Mouse (Mus musculus): ENCODE data around the gene Slc38a6.

The Slc38a6 gene

GRCm38 (mm10) chr12:73355084-73355775 is 68.7 kb downstream of the Slc38a6 start:
- no peak for DNase-seq (ENCODE audit: low read depth, low spot score)

DNA sequence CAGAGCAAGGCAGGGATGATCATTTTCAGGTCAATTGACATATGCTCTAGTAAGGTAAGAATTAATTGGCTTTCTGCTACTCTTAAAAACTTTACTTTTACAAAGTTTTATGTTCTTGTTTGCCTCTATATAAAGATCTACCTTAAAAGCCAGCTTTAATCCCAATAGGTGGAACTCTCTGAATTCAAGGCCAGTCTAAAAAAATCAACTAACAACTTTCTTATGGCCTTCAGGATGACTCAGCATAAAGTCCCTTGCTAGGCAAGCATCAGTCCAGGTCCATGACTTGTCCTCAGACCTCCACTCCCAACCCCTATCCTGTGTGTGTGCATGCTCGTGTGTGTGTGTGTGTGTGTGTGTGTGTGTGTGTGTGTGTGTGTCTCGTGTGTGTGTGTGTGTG is 70.1 kb downstream of the Slc38a6 start:
- DNase-seq (ENCODE audit: low read depth, low spot score), result no peak

GRCm38 (mm10) chr12:73357311-73357710 is 70.7 kb downstream of the Slc38a6 start:
- no peak for DNase-seq (ENCODE audit: low read depth, low spot score)

GRCm38 (mm10) chr12:73357736-73358135 is 71.2 kb downstream of the Slc38a6 start:
- no peak for DNase-seq (ENCODE audit: low read depth, low spot score)

DNA sequence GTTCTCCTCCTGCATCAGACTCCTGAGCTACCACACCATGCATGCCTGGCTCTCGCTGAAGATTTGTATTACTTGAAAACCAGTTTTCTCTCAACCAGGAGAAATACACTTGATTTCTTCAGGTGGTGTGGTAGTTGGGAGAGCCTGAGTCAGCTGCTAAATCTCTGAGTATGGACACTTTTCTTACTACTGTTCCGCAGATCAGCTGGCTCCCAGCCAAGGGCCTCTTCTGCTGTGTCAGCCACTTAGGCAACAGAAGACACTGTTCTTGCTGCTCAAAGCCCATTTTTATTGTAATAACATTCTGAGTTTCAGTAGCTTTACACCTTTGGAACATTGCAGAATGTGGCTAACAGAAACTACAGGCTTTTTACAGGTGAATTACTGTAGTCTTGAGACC is 72.1 kb downstream of the Slc38a6 start:
- no peak for DNase-seq (ENCODE audit: low read depth, low spot score)

DNA sequence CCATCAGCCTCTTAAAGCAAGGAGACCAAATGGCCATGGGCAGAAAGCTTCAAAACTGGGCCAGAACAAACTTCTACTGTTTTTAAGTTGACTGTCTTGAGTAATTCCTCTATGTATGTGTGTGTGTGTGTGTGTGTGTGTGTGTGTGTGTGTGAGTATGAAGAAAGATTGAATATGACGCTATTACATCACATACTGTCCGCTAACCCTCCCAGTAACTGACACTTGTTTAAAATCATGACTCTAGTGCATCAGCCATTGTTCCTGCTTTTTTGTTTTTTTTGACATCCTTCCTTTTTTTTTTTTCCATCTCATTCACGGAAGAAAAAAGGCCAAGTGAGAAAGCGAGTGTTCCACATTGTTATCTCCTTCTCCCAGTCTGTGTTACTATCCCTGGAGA is 72.9 kb downstream of the Slc38a6 start:
- no peak for DNase-seq (ENCODE audit: low read depth, low spot score)

DNA sequence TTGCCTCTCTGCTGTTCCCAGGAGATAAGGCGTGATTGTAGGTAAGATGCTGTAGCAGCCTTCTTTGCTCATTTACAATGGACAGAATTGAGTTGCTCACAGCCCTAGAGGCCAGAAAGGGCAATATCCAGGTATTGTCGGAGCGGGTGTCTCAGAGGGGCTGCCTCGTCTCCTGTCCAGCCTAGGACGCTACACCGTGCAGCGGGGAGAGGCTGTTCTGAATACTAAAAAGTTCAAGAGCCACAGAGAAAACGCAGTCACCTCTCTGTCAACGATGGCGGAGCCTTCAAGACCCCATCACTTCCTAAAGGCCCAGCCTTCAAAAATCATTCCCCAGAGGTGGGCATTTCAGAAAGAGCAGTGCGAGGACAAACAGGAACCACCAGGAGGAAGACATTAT is 74.6 kb downstream of the Slc38a6 start:
- no peak for DNase-seq (ENCODE audit: low read depth, low spot score)

DNA sequence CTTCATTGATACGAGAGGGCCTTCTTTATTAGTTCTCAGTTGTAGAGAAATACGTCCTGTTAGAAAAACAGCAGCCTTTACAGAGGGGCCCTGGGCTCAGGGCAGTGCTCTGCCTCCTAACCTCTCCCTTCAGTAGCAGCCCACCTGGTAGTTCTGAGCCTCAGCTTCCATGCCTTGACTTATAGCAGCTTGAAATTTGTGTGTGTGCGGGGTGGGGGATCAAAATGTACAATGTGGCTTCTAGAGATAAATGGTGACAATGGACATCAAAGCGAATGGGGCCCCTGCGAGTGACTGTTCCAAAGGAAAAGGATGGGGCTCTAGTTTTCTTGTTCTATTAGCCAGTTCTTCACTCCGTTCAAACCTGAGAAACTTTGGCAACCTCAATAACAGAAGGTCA is 76.8 kb downstream of the Slc38a6 start:
- DNase-seq (ENCODE audit: low read depth, low spot score), result no peak

DNA sequence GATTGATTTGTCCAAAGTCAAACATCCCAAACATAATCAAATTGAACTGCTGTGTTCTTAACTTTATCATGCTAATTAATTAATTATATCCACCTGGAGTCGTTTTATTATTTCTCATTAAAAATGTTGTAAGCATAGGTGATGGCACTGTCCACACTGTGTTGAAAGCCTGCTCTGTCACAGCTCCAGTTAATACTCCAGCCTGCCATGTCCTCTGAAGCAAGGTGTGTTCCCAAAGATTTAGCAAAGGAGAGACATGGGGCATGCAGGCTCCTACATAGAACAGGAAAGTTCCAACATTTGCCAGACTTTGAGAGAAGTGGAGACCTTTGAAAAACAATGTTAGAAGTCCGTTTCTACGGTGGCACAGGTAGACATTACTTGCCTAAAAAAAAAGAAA is 77.4 kb downstream of the Slc38a6 start:
- DNase-seq (ENCODE audit: low read depth, low spot score), result no peak

- DNase-seq (ENCODE audit: low read depth, low spot score), result no peak
Observed at GRCm38 (mm10) chr12:73366581-73366980, 80.0 kb downstream of the Slc38a6 start.

DNA sequence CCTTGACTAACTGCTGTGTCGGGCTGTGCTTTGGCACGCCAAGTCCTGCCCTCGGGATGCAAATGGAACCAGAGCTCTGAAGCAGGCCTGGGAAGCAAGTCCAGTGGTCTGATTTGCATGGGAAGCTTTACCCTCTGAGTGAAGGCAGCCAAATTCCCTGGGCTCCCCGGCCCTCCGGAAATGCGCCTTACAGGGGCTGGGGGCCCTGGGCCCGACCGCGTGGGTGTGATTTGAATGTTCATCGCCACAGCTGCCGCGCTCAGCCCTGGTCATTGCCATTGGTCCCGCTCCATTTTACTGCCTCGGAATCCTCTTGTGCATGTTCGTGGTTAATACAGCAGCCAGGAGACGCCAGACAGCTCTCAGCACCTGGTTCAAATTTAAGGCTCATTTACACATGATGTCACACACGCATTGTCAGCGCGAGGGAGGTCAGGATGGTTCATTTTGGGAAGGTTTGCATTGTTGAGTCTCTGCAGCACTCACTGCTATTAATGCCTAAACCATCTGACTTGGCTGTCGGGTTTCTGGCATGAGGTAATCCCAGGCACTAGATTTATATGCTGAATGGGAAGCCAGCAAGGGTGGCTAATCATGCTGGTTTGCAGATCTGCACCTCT is 81.0 kb downstream of the Slc38a6 start:
- no peak for DNase-seq (ENCODE audit: low read depth, low spot score)

DNA sequence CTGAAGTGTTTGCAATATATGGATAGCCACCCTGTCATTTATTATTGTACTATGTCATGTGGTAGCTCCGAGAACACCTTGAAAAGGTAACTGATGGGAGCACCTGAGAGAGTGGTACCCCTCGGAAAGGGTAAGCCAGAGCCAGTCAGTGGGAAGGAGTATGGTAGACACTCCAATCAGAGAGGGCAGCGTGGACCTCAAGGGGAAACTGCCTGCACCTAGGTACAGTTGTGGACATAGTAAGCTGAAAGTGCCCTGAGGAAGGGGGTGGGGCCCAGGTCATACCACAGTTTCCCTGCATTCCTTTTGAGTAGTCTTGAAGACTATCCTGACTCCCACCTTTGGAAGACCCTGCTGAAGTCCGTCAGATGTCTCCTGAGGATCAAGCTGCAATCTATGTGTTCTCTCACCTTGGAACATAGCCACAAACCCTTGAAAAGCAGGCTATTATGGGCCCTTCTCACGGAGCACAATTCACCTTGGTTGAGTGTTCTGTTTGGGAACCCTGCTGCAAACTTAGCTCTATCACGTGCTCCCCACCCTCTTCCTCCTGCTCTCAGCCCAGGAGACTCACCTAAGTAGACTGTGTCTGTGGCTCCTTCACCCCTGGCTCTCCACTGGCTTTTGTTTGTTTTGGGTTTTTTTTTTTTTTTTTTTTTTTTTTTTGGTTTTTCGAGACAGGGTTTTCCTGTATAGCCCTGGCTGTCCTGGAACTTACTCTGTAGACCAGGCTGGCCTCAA is 82.5 kb downstream of the Slc38a6 start:
- no peak for DNase-seq (ENCODE audit: low read depth, low spot score)

GRCm38 (mm10) chr12:73370367-73370944 is 83.9 kb downstream of the Slc38a6 start:
- DNase-seq (ENCODE audit: low read depth, low spot score), result no peak

GRCm38 (mm10) chr12:73371132-73371531 is 84.6 kb downstream of the Slc38a6 start:
- no peak for DNase-seq (ENCODE audit: low read depth, low spot score)

DNA sequence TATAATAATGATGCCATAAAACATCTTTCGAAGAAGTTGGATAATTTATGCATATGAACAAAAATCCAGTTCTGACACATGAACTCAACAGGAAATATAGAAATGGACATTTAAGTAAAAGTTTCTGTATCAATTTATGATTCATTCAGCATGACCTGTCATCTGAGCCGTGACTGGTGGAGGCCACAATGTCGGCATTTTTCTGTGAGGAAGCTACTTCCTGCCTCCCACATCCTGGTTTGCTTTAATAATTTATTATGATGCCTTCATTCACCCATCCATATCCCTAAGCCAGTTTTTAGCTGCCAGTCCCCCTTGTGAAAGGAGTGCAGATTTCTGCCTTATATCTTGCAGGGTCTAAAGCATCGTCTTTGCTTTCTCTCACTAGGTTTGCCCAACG is 91.4 kb downstream of the Slc38a6 start:
- no peak for DNase-seq (ENCODE audit: low read depth, low spot score)

- no peak for DNase-seq (ENCODE audit: low read depth, low spot score)
Observed at GRCm38 (mm10) chr12:73378724-73379355, 92.3 kb downstream of the Slc38a6 start.

- DNase-seq (ENCODE audit: low read depth, low spot score), result no peak
Observed at GRCm38 (mm10) chr12:73380686-73381360, 94.2 kb downstream of the Slc38a6 start.

DNA sequence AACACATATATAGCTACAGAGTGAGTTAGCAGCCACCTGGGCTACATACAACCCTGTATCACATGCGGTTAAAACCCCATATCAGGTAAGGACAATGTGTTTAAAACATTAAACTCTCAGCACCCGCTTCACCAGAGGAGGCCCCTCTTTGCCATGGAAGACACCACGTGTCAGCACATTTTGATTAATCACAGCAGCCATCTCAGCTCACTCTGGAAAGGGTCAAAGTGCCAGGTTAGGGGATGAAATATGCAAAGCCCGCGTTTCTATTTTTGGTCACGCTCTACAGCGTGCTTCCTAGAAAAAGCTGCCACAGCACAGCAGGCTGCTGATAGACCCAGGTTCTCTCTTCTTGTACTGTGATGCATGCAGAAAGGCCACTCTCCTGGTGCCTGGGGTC is 94.9 kb downstream of the Slc38a6 start:
- no peak for DNase-seq (ENCODE audit: low read depth, low spot score)

- no peak for DNase-seq (ENCODE audit: low read depth, low spot score)
Observed at GRCm38 (mm10) chr12:73382290-73383178, 96.0 kb downstream of the Slc38a6 start.

DNA sequence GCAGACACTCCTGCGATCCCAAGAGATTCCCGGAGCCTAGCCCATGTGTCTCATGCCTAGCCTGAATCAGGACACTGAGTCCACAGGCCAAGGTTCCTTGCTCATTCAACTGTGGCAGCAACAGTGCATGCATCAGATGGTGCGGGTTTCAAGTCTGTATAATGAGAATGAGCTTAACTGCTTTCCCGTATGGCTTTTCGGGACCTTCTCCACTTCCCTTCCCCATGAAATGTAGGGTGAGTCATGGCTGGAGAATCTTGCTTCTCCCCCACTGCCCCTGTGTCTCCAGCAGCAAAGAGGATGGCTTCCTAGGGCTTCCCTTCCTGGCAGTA is 96.6 kb downstream of the Slc38a6 start:
- no peak for DNase-seq (ENCODE audit: low read depth, low spot score)

DNA sequence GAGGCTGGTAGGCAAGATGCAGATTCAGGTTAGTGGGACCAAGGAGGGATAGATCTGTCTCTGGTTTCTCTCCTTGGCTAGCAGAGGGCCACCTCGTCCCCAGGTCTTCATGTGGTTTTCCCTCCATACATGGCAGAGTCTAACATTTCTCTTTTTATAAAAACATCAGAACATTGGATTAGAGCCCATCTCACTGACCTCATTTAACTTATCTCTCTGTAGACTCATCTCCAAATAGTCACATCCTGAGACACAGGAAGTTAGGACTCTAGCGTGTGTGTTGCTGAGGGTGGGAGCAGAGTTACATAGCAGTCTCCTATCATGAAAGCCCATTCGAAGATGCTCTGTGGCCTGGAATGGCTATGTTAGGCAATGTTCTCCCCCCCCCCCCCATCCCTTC is 97.3 kb downstream of the Slc38a6 start:
- no peak for DNase-seq (ENCODE audit: low read depth, low spot score)

Data from brain, embryonic 18.5 days (tissue).